Mouse (Mus musculus) heart, postnatal 10 days (tissue): ENCODE measurements around the gene Prmt7. TPM values are rescaled to one million over a fixed set of nuclear protein-coding genes. Genes with fewer than 3 reads are reported as not detected.
"Not testable (repeated sequence)": the region's sequence is repeated elsewhere in the genome, so short reads cannot be mapped to it uniquely, and the experiment has no call there.

Experiments used
- DNase-seq, 2 experiments: peaks; one replicate each; pipeline ENCODE4 v3.0.0; 2021
- intact Hi-C: fragments of 180-260 bp; cut with DNase I; formaldehyde crosslinking; loops from one replicate; pipeline ENCODE4 v1.15.1; 2025
- total RNA-seq, 2 experiments: library from RNA; stranded (reverse); gene quantifications; 2 replicates each; pipeline ENCODE4 v1.2.3; 2021

The Prmt7 gene
- 10 to 100 TPM; 21.6 to 24.0 TPM for total RNA-seq

- DNase-seq = peak; percentile 96 to 97
- intact Hi-C loops = loop anchor here (5.0 kb wide), 1 partner anchor 191 kb away; no protein-coding TSS in a partner anchor
Measured at GRCm38 (mm10) chr8:106210821-106211345, at the start of gene Prmt7, which contains the start of gene Slc7a6os. Gene Prmt7 (plus strand): TSS chr8:106210936. Gene Slc7a6os (minus strand): TSS chr8:106210935.

DNA sequence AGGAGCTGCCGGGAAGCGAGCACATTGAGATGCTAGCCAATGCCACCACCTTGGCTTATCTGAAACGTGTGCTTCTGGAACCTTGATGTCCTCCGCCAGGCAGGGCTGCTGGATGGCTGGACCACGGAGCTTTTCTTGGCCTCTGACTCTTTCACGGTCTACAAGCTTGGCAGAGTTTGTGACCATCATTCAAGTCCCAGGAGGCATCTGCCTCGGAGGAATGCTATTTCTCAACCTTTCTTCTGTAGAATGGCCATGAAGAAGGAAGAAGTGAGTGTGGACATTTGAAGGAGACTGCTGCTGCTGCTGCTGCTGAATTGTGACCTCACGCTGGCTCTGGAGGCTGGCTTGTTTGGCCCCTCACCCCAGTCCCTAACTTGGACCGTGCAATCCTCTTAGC lies 47.5 kb upstream of the Prmt7 start:
- intact Hi-C loops = no loop called here
- DNase-seq = no peak

- intact Hi-C loops = loop anchor here (2.0 kb wide), 1 partner anchor 25 kb away; no protein-coding TSS in a partner anchor
- DNase-seq = peak; percentile 71 to 83
Measured at GRCm38 (mm10) chr8:106165460-106165859, 45.3 kb upstream of the Prmt7 start.

- intact Hi-C loops = loop anchor here (1.0 to 2.0 kb wide), 2 partner anchors 25 to 30 kb away; no protein-coding TSS in a partner anchor
- DNase-seq = peak; percentile 88 to 89
Measured at GRCm38 (mm10) chr8:106168356-106169016, 42.2 kb upstream of the Prmt7 start, which contains the start of gene Slc7a6. Gene Slc7a6 (plus strand): TSS chr8:106168857.

DNA sequence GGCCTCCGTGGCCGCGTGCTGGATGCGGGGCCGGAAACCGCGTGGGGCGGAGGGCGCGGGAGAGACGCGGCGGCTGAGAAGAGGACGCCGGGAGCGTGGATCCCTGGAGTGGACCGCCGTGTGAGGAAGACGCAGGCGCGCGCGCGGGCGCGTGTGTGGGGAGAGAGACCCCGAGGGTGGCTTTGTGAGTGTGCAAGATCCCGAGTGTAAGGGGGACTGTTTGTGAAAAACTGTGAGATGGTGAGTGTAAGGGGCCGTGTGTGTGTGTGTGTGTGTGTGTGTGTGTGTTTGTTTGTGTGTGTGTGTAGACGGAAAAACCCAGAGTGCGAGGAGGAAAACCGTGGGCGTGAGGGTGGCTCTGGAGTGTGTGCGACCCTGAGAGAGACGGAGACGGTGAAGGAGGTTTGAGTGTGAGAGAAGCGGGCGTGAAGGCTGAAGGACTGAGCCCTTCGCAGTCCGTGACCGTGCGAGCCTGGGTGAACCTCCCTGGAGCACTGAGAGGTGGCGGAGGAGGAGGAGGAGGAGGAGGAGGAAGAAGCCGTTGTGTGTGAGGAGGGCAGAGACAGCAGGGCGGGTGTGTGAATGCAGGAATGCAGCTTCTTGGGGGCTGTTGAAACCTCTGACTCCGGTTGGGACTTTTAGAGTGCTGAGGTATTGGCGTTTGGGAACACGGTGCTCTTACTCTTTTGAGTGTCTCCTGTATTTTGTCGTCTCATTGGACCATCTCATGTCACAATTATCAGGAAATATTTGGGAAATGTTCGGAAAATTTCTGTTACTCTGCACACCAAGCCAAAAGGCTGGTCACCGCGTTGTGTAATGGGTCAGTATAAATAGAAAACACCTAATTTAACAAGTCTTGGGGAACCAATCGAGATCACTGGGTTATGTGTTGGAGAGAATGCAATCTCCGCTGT lies 41.5 kb upstream of the Prmt7 start:
- peak in 1 of 2 experiments; percentile 56 for DNase-seq
- intact Hi-C loops = loop anchor here (2.0 kb wide), 1 partner anchor 30 kb away; no protein-coding TSS in a partner anchor

DNA sequence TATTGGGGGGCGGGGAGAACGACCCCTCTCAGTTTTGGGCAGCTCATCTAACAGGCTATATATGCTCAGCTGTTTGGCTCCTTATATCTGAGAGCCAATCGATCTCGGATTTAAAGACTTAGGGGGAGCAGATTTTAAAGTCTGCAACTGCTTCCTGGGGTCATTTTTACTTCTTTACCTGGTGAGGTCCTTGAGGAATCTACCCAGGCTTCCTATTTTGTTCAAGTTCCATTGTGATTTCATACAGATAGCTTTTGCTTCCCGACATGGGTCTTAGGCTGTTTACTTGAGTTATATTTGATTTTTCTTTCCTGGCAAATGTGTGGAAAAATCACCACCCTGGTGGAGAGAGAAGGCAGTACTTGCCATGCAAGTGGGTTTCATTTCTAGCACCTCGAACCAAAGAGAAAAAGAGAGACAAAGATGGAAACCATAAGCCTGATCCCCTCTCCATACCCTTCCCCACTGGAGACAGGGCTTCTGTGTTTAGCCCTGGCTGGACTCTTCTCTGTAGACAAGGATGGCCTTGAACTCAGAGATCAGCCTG lies 40.7 kb upstream of the Prmt7 start:
- intact Hi-C loops = loop anchor here (2.0 kb wide), 1 partner anchor 29 kb away; no protein-coding TSS in a partner anchor
- DNase-seq = no peak

GRCm38 (mm10) chr8:106173566-106173965 lies 37.2 kb upstream of the Prmt7 start:
- intact Hi-C loops = no loop called here
- no peak for DNase-seq

GRCm38 (mm10) chr8:106176891-106177290 lies 33.8 kb upstream of the Prmt7 start:
- DNase-seq = no peak
- intact Hi-C loops = no loop called here

- intact Hi-C loops = no loop called here
- no peak for DNase-seq
Measured at GRCm38 (mm10) chr8:106177594-106177993, 33.1 kb upstream of the Prmt7 start.

GRCm38 (mm10) chr8:106178428-106178827 lies 32.3 kb upstream of the Prmt7 start:
- DNase-seq = no peak
- intact Hi-C loops = no loop called here

DNA sequence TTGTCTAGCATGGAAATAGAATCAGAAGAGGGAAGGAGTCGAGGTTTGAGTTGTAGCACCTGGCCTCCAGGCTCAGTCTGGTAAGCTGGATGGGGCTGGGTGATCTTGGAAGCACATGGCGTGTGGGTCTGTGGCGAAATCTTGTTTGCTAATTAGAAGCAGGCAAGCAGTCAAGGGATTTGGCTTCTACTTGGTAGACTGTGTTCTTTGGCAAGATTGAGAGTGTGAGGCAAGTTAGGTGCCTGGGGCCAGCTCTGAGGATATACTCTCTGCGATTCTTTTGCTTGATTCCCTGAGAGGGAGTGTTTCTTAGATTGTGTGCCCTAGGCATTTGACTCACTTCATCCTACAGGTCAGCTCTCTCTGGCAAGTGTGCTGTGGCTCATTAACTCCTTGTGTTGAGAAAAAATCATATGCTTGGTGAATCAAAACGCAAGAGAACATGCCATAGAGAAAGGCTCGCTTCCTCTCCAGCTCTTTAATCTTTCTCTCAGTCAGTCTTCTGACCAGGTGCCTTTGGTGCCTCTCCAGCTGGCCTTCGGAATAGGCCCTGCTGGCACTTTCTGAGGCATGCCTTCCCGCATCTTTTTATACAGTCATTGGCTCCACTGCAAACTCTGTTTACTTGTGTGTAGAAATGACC lies 25.0 kb upstream of the Prmt7 start:
- DNase-seq = peak; percentile 52 to 56
- intact Hi-C loops = no loop called here

- no peak for DNase-seq
- intact Hi-C loops = no loop called here
Measured at GRCm38 (mm10) chr8:106186394-106186793, 24.3 kb upstream of the Prmt7 start.

GRCm38 (mm10) chr8:106189162-106189561 lies 21.6 kb upstream of the Prmt7 start:
- intact Hi-C loops = no loop called here
- no peak for DNase-seq

GRCm38 (mm10) chr8:106191639-106192038 lies 19.1 kb upstream of the Prmt7 start:
- no peak for DNase-seq

DNA sequence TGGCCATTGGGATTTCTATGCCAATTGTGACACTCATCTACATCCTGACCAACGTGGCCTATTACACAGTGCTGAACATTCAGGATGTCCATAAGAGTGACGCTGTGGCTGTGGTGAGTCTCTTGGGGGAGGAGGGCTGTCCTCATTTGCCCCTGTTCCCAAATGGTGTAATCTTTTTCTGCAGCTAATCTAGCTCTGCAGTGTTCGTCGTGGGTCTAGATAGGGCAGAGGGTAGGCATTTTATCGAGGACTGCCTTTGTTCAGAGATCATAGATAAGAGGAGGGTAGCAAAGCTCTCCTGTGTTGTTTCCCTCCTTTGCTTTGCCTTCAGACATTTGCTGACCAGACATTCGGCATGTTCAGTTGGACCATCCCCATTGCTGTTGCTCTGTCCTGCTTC lies 17.6 kb upstream of the Prmt7 start:
- DNase-seq = no peak
- intact Hi-C loops = loop anchor here (1.0 kb wide), 1 partner anchor 25 kb away; the partner anchor contains the start of gene Slc7a6

More at GRCm38 (mm10) chr8:106191639-106192038, 19.1 kb upstream of the Prmt7 start:
- intact Hi-C loops = no loop called here

DNA sequence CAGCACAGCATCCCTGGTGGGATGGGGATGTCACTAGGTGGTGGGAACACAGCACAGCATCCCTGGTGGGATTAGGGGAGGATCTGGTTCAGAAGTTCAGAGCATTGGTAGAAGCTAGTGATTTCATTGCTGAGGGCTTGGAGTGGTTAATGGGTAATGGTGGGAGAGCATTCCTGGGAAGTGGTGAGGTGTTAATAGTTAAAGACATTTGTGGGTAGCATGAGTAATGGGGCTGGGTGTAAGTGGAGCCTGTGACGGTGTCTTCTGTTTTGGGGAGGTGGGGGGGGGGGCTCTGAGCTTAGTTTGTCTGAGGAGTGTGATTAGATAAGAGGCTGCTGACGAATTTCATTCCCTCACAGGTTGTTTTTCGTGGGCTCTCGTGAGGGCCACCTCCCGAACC lies 16.7 kb upstream of the Prmt7 start:
- intact Hi-C loops = no loop called here
- no peak for DNase-seq

DNA sequence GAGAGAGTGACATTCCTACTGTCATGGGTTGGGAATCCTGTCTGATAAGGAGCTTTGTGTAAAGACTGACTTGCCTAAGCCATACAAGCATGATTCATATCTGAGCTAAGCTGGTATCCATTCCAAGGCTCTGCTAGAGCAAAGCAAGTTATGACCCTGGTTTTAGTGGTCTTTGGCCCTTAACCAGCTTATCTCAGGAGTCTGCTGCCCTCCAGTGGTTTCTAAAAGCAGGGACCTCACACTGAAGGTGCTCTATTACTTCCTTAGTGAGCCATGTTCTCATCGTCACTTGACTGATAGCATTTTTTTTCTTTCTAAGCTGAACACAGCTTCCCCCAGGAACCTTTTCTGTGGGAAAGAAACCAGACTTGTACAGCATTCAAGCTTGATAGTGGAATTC lies 12.0 kb upstream of the Prmt7 start:
- intact Hi-C loops = loop anchor here (1.0 to 2.0 kb wide), 2 partner anchors 30 to 58 kb away; partner anchors contain the start of gene Slc7a6
- DNase-seq = peak; percentile 54 to 58

DNA sequence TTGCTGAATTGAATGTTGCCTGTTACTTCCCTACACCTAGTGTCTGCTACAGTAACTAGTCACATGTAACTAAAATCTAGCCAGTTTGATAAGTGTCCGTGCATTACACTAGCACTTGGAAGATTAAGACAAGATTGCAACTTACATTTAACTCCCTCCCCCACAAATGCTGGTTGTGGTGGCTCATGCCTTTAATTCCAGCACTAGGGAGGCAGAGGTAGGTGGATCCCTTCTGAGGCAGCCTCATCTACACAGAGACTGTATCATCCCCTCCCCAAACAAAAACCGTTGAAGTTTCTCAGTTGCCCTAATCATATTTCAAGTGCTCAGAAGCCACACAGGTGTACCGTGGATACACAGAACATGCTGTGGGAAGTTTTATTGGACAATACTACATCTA lies 11.1 kb upstream of the Prmt7 start:
- not testable (repeated sequence) for DNase-seq
- intact Hi-C loops = loop anchor here (2.0 kb wide), 1 partner anchor 31 kb away; the partner anchor contains the start of gene Slc7a6

- DNase-seq = peak in 1 of 2 experiments; percentile 64
- intact Hi-C loops = loop anchor here (5.0 kb wide), 1 partner anchor 192 kb away; no protein-coding TSS in a partner anchor
Measured at GRCm38 (mm10) chr8:106210035-106210731, 553 bp upstream of the Prmt7 start.
